Mouse (Mus musculus): ENCODE data around the gene Ccdc12.

Ccdc12 gene

DNA sequence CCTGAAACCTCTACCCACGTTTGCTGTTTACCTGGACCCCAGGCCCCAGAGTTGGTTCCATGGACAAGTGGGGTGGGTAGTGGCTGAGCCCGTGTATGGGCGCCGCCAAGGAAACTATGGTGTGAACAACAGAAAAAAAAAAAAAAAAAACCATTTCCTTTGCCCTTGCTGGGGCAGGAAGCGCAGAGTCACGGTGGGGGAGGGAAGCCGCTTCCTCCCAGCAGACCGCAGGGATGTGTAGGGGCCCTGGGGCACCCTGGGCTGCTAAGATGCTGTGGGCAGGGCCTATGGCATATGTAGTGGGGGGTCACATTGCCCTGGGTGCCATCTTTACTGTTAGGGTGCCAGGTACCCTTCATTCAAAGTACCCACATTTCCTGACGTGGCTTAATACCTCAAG lies 11.1 kb upstream of the Ccdc12 start:
- no peak for DNase-seq (ENCODE audit: low spot score in 2 of 2)

DNA sequence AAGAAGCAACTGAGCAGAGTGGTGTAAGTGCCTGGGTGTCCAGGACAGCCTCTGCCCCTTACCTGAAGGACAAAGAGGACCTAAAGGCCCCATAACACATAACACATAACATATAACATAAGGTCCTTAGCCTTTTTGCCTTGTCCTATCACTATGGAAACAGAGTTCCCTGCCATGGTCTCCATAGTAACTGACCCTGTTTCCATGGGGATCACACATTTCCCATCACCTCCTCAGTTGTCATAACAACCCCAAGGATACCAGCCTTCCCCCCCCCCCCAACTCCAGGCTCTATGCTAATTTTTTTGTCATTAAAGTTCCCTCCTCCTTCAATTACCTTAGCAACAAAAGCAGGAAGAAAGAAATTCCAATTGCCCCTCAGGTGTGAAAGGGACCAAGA lies 6.5 kb upstream of the Ccdc12 start:
- peak; percentile 67 to 83 for DNase-seq (ENCODE audit: low spot score in 2 of 2)

DNA sequence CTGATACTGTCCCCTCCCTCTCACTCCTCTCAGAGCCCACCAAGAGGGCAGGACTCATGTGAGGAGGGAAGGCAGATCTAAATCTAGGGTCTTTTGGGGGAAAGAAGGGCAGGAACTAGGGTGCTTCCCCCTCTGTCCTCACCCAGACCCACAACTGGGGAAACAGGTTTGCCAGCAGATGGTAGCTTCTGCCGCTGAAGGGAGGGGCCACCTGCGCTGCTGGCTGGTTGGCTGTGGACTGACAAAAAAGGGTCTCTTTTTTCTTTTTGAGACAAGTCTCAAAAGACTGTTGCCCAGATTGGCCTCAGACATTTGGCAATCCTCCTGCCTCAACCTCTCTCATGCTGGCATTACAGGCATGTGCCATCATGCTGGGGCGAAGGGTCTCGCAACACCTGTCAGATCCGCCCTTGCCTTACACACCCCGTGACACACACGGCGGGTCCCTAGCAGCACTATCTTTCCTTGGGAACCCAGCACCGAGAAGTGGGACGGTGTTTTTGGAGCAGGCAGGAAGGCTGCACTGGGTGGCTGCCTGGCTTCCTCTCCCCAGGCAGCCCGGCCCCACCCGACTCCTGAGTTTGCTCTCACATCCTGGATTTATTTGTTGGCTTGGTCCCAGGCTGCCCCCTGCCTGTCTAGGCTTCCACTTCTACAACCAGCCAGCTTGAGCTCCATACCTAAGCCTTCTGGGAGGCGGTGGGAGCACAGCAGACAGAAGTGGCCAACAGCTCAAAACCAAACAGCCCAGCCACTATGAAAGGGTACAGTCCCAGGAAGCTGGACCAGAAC lies 4.2 kb upstream of the Ccdc12 start:
- DNase-seq (ENCODE audit: low spot score in 2 of 2): peak; percentile 51 to 60

DNA sequence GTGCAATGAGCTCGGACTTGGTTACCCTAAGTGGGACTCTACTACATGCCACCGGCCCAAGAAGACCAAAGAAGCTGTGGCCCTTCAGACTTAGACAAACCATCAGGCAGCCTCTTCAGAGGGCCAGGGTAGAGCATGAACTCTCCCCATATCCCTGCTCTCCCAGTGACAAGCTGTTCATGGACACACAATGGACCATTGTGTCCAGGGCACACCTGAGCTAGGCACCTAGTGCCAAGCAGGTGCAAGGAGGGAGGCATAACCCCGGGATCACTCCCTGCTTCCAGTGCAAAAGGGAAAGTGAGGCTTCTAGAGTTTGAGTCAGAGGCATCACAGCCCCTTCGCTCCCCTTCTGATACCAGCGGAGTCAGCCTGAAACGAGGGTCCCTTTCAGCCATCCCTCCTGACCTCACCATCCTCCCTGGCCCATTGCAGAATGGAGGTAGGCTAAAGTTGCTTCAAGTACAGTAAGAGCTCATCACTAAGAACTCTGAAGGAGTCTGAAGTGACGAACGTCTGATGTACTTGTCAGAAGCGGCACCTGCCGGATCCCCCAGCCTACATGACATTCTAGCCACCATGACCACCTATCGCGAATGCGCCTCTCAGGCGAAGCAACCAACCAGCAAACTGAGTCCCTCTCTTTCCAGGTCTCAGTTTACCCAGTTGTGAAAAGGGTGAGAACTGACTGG lies 3.2 kb upstream of the Ccdc12 start:
- no peak for DNase-seq (ENCODE audit: low spot score in 2 of 2)

DNA sequence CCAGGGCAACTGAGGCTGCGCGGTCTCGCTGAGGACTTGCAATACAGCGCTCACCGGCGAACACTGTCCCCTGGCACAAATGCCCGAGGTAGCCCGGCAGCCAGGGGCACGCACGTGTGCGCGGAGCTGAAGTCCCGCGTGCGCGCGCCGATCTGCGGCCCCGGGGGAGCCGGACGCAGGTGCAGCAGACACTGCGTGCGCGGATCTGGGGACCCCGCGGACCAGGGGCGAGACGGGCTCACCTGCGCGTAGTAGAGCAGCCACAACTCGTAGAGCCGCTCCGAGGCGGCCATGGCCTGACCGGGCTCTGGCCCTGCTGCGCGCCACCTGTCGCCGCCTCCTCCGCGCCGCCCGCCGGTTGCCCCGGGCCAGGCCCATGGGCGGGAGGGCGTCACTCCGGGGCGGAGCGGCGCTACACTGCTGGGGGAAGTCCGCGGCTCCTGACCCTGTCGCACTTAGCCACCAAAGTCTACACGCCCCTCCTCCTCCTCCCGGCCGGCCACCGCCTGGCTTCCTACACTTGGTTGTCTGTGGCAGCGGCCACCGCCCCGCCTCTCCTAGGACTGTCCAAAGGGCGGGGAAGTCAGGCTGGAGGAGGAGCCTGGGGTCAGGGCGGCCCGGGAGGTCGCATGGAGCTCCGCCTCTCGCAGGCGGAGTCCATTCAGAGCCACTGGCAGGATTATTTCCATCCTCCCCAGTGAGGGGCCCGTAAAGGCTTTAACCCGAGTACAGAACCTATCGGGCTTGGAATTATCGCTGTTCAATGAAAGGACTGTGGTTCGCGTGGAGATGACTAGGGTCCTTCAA lies 2.4 kb upstream of the Ccdc12 start, which contains the start of gene Nbeal2:
Gene Nbeal2, minus strand, starts transcription at position 507 of the 807 bp plus-strand sequence.
- peak; percentile 87 for DNase-seq (ENCODE audit: low spot score in 2 of 2)

DNA sequence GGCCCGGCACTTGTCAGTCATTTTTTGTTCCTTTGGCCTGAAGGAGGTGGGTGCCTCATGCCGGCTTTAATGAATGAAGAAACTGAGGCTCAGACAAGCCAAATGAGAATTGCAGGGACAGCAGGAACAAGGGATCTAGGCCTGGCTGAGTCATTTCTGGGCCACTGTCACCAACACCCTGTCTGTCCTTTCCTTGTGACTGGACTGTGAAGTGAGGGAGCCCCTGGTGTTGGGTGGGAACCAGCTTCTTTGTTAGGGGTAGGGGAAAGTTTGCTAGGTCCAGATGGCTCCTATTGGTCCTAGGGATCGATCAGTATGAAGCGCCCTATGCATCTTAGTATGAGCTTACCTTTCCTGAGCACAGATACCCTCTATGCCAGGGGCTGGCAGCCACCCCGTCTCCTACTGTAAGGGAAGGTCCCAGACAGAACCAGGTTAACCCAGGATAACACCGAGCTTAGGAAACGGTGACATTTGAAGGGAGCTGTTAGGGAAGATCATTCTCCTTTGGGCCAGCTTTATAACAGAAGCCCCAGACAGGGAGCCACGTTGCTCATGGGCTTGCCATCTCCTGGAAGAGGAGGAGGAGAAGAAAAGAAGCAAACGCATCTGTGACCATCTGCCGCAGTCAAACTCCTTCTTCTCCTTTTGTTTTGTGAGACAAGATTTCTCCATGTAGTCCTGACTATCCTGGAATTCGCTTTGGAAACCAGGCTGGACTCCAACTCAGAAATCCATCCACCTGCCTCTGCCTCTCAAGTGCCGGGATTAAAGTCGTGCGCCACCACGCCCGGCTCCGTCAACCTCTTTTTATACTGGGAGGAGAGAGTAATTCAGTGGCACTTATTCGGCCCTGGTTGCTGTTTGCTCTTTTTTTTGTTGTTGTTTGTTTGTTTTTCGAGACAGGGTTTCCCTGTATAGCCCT lies 1.3 kb upstream of the Ccdc12 start:
- no peak for DNase-seq (ENCODE audit: low spot score in 2 of 2)

DNA sequence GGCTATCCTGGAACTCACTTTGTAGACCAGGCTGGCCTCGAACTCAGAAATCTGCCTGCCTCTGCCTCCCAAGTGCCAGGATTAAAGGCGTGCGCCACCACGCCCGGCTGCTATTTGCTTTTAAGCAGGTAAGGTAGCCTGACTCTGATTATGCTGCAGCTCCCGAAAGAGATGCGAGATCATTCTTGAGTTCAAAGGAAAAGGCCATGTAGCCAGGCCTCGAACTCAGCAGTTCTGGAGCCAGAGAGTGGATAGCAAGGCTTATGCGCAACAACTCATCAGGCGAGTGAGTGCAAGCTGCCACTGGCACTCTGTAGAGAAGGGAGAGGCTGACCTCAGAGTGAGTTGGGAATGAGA lies 674 bp upstream of the Ccdc12 start:
- DNase-seq (ENCODE audit: low spot score in 2 of 2): no peak

DNA sequence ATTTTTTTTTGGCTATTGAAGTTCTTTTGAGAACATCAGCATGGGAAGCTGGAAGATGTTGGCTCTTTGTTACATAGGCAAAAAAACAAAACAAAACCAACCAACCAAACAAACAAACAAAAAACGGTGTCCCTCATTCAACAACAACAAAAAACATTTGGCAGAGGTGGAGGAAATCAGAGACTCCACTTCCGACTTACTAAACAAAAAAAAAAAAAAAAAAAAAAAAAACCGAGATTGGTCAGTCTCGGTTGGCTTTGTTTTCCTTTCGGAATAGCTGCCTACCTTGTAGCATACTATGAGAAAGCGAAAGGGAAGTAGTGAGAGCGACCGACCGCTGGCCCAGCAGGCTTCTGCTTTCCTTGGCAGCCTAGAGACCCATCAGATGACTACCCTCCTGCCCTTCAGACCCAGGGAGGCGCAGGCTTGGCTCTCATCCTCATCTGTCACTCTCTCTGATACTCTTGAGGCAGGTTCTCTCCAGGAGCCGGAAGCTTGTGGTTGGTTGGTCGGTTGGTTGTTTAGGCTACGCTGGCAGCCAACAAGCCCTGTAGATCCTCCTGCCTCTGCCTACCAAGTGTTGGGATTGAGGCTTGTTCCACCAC lies 1.3 kb downstream of the Ccdc12 start:
- peak; percentile 52 to 57 for DNase-seq (ENCODE audit: low spot score in 2 of 2)

DNA sequence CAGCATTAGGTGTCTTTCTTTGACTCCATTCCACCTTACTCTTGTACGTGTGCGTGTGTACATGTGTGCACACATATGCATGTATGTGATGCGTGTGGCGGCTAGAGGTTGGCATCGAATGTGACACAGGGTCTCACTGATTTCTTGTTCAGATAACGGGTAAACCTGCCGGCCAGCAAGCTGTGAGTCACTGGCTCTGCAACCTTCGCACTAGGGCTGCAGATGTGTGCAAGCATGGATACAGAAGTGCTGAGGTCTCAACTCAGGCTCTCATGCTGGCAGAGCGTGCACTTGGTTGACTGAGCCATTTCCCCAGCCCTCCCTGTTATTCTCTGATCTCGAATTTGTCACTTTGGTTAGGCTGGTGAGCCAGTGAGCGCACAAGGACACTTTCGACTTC lies 3.2 kb downstream of the Ccdc12 start:
- DNase-seq (ENCODE audit: low spot score in 2 of 2): no peak

DNA sequence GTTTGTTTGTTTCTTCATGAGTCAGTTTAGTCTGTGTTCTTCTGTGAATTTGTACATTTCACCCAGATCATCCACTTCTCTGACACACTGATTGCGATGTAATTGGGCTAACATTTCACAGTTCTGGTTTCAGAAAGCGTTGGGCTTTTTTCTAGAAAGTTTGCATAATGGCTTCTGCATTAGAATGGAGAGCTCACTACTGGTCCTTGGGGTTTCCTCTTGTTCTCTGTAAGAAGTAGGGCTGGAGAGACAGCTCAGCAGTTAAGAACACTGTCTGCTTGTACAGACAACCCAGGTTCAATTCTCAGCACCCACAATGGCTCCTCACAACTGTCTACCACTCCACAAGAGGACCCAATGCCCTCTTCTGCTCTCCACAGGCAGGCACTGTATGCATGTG lies 3.9 kb downstream of the Ccdc12 start:
- no peak for DNase-seq (ENCODE audit: low spot score in 2 of 2)

DNA sequence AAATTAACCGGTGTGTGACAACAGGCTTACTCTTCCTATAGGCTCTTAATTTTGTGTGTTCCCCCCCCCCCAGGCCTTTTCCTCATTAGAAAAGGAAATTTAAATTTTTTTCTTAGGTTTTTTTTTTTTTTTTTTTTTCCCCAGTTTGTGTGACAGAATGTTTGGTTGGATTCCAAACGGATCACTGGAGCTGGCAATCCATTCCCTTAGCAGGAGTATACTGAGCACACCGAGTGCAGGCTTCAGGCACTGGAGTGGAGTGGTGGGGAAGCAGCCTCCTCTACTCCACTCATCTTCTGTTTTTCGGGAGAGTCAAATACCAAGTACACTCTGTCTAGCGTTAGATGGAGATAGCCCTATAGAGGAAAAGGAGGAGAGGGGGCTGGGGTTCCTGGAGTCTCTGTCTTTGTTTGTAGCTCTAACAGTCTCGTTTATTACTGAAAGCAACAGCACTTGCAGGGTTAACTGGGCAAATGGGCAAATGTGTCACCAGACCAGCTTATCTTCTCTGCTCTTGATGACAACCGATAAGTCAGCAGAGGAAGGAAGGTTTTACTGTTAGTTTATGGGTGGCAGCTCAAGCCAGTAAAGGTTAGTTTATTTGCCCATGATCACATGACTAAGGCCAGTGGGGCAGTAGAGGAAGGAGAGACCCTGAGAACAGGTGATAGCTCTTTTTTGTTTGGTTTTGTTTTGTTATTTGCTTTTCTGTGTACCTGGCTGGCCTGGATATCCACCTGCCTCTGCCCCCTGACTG lies 4.7 kb downstream of the Ccdc12 start:
- no peak for DNase-seq (ENCODE audit: low spot score in 2 of 2)

DNA sequence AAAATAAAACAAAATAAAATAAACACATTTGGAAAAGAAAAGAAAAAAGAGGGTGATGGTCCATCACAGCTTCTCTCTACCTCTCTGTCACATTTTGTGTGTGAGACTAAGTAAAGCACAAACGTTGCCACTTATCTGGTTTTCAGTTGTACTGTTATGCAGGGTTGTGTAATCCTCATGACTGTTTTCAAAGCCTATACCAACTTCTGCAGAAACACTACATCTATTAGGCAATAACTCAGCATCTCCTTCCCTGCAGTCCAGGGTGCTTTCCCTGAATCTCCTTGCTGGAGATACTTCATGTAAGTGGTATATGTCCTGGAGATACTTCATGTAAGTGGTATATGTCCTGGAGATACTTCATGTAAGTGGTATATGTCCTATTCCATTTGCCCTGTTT lies 6.5 kb downstream of the Ccdc12 start:
- DNase-seq (ENCODE audit: low spot score in 2 of 2): no peak

DNA sequence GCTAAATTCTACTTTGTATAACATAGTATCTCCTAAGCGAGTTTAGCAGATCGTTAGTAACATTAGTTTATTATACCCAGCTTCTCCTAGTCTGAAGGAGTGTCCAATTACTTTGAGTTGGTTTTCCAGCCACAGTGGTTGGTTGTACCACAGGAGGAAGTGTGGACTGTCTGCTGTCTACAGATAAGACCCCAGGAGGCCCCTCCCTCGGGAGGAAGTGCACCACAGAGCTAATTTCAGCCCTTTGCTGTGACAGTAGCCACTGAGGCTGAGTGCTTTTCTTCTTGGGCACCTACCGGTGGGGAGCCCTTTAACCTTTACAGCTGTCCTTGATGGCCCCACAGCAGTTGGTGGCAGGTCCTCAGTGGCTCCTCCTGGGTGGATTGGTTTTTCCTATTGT lies 9.6 kb downstream of the Ccdc12 start:
- DNase-seq (ENCODE audit: low spot score in 2 of 2): peak in 1 of 2 experiments; percentile 50

DNA sequence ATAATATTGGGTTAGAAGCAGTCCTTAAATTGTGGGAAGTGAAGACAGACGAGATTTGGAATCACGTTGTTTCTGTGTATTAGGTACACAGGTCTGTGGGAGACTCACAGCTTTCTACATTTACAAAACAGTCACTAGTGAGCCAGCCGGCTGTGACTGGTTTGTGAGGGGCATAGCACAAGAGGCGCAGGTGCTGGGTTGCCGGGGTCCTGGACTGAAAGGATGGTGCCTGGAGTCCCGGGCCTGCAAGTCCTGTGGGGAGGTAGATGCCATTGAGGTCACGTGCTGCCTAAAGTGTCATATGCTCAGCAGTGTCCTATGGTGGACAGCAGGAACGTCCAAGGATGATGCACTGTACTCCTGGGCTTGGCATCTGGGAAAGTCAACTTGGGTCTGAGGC lies 10.1 kb downstream of the Ccdc12 start:
- no peak for DNase-seq (ENCODE audit: low spot score in 2 of 2)

DNA sequence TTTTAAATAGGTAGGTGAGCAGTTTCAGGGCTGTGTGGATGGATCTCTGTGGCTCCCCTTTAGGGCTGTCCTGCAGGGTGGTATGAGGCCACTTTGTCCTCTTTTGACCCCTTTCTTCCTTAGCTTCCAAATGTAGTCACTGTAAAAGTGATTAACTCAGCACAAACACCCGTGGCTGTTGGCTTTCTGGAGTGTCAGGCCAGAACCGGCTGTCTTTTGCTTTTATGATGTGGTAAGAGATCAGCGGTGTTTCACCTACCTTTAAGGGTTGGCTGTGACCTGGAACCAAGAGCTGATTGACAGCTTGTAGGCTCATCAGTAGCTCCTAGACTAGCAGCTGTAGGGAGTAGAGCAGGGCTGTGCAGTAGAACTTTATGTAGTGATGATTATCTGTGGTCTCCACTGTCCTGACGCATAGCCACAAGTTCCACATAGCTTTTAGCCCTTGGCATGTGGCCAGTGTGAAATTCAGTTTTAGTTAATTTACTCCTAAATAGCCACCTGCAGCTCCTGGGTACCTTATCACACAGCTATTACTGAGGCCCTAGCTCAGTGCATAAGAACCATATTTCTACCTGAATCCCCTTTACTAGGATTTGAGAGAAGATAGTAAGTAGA lies 11.0 kb downstream of the Ccdc12 start:
- DNase-seq (ENCODE audit: low spot score in 2 of 2): no peak

DNA sequence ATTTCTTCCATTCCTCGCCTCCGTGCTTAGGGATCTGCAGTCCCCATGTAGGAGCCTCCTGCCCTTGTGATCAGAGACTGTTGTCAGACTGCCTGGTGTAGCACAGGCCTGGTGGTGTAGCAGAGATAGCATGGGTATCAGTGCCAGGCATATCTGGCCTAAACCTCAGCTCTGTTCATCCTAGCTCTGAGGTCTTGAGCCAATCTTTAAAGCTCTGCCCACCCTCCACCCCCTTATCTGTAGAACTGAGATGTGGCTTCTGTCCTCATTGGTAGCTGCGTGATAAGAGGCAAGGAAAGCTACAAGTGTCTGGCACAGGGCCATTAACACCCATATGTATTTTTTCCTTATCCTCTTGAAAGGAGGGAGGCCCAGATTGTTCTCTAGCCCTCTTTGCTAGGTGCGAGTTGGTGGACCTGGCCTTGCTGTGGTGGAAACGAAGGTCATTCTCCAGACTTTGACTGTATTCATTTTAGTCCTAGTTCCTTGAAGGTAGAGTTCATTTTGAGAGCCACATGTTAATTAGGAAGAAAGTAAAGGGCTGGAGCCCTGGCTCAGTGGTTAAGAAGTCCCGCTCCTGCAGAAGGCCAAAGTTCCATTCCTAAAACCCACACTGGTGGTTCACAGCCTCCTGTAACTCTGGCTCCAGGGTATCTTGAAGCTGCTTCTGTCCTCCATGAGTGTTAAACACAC lies 12.4 kb downstream of the Ccdc12 start:
- DNase-seq (ENCODE audit: low spot score in 2 of 2): no peak

DNA sequence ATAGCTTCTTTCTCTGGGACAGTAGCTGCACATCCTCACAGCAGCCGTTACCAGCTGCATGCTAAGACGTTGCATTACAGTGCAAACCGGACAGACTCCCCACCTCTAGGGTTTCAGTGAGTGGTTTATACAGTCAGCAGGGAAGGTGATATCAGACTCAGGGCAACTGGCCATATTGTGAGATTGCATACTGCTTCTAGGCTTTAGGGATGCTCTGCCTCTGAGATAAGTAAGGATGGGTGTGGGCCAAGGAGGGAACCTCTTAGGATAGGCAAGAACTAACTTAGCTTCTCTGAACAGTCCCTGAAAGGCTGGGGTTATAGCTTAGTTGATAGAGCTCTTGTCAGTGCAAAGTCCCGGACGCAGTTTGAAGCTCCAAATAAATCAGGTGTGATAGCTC lies 13.5 kb downstream of the Ccdc12 start:
- no peak for DNase-seq (ENCODE audit: low spot score in 2 of 2)

DNA sequence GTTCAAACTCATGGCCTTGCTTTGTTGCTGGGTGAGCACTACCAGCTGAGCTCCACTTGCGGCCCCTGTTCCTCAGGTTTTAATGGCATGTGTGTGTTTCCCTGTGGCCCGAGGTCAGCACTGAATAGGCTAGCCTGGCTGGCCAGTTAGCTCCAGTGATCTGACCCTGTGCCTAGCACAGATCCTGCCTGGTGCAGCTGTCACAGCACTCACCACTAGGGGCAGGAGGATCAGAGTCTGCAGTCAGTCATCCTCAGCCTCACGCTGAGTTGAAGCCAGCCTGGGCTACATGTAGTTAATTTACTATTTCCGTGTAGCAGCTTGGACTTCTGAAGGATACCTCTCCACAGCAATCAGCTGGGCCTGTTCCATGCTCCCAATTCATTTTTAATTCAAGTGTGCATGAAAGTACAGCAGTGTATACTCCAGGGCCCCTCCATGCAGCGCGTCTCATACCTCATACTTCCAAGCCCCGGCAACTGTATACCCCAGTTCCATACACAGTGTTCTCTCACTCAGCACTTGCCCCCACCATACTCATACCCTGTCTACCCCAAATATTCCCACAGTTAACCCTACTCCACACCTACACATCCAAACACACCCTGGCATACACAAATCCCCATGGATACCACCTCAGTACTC lies 16.3 kb downstream of the Ccdc12 start:
- DNase-seq (ENCODE audit: low spot score in 2 of 2): peak in 1 of 2 experiments; percentile 40
